Mouse (Mus musculus) cerebellum, adult 2 months (tissue): Measurements from ENCODE around the gene Mogat1.

ENCODE experiments used
- CTCF ChIP-seq: fragments of 200-500 bp; IDR thresholded peaks from 2 replicates; pipeline ENCODE4 v1.5.1; 2011; ENCODE audit warnings: low read depth, mild to moderate bottlenecking, control low read depth, low read length, moderate library complexity, borderline replicate concordance; ENCODE audit not compliant: insufficient read depth
- POLR2A ChIP-seq: fragments of 200-500 bp; IDR thresholded peaks from 2 replicates; pipeline ENCODE4 v1.6.1; 2011; ENCODE audit warnings: low read length, control low read depth, borderline replicate concordance; ENCODE audit not compliant: insufficient read depth

DNA sequence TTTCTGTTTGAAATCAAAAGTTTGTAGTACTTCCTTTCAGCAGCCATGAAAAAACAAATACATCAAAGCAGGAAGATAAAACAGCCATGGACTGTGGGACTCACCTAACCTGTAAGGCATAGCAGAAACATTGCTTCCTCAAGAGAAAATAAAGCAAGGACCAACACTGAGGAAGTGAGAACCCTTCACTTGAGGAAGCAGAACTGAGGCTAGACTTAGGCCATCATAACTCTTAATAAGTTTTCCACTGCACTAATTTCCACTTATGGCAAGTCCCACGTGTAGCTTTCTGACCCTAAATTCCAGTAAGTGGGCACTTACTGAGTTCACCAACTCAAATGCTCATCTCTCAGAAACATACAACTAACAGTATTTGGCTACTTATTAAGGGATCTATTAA, 20.6 kb upstream of the Mogat1 start:
- TF ChIP-seq POLR2A (no peak), CTCF (no peak)
